Mouse (Mus musculus): Measurements from ENCODE around the gene Gipc1. TPM values are rescaled to one million over a fixed set of nuclear protein-coding genes. Genes with fewer than 3 reads are reported as not detected.

Gipc1 gene
- polyA plus RNA-seq, 1 experiment from 2014 or later: 47.0 TPM

- no peak overlapping the region for H3K4me3 ChIP-seq (ENCODE audit: low read depth, low read length)
- H3K4me1 ChIP-seq (ENCODE audit: control insufficient read depth, low read depth, low read length): peaks cover 10% of the 10 kb centered on the region
- H3K9ac ChIP-seq (ENCODE audit: low read depth, low read length): no peak overlapping the region
- ATAC-seq (ENCODE audit: low read depth): no peak
- no peak overlapping the region for H3K4me2 ChIP-seq (ENCODE audit: low read depth, low read length)
- 64% methylated on average over 2 of the region's 2 CpGs for WGBS (ENCODE audit: insufficient replicate concordance)
- H3K9me3 ChIP-seq (replicated peaks; ENCODE audit: control insufficient read depth, low read length): no peaks in the 10 kb centered on the region
- H3K27me3 ChIP-seq (ENCODE audit: control insufficient read depth, insufficient read depth, low read depth, low read length): no peaks in the 10 kb centered on the region
- no peak overlapping the region for H3K27ac ChIP-seq (ENCODE audit: low read length)
- peaks cover 10% of the 10 kb centered on the region for H3K36me3 ChIP-seq (ENCODE audit: control insufficient read depth, insufficient read depth)
These were observed 35.4 kb upstream of the Gipc1 start for GRCm38 (mm10) chr8:83617111-83617510.

- no peak overlapping the region for H3K4me3 ChIP-seq (ENCODE audit: low read depth, low read length)
- H3K4me2 ChIP-seq (ENCODE audit: low read depth, low read length): no peak overlapping the region
- H3K9ac ChIP-seq (ENCODE audit: low read depth, low read length): no peak overlapping the region
- ATAC-seq (ENCODE audit: low read depth): no peak
- H3K27me3 ChIP-seq (ENCODE audit: control insufficient read depth, insufficient read depth, low read depth, low read length): no peaks in the 10 kb centered on the region
- H3K27ac ChIP-seq (ENCODE audit: low read length): no peak overlapping the region
- H3K36me3 ChIP-seq (ENCODE audit: control insufficient read depth, insufficient read depth): peaks cover 1% of the 10 kb centered on the region; the same call in 1 of the 2 replicates
- 91% methylated on average over 2 of the region's 2 CpGs for WGBS (ENCODE audit: insufficient replicate concordance)
- H3K4me1 ChIP-seq (ENCODE audit: control insufficient read depth, low read depth, low read length): peaks cover 21% of the 10 kb centered on the region
- no peaks in the 10 kb centered on the region for H3K9me3 ChIP-seq (replicated peaks; ENCODE audit: control insufficient read depth, low read length)
These were observed 33.9 kb upstream of the Gipc1 start for GRCm38 (mm10) chr8:83618566-83618965.

- Histone ChIP-seq H3K27me3 (ENCODE audit: control insufficient read depth, insufficient read depth, low read depth, low read length) (no peaks in the 10 kb centered on the region), H3K9ac (ENCODE audit: low read depth, low read length) (no peak overlapping the region), H3K36me3 (ENCODE audit: control insufficient read depth, insufficient read depth) (no peaks in the 10 kb centered on the region), H3K9me3 (replicated peaks; ENCODE audit: control insufficient read depth, low read length) (no peaks in the 10 kb centered on the region), H3K4me3 (ENCODE audit: low read depth, low read length) (no peak overlapping the region), H3K4me1 (ENCODE audit: control insufficient read depth, low read depth, low read length) (peaks cover 31% of the 10 kb centered on the region), H3K27ac (ENCODE audit: low read length) (no peak overlapping the region), H3K4me2 (ENCODE audit: low read depth, low read length) (no peak overlapping the region)
- no peak for ATAC-seq (ENCODE audit: low read depth)
- 78% methylated on average over 9 of the region's 9 CpGs for WGBS (ENCODE audit: insufficient replicate concordance)
These were observed 32.8 kb upstream of the Gipc1 start for GRCm38 (mm10) chr8:83619568-83620285.

GRCm38 (mm10) chr8:83621691-83622388 is 30.6 kb upstream of the Gipc1 start:
- ATAC-seq (ENCODE audit: low read depth): no peak
- H3K27ac ChIP-seq (ENCODE audit: low read length): 0 out of 2 replicates have a peak overlapping the region, but pooled peaks have one; percentile 15
- H3K4me3 ChIP-seq (ENCODE audit: low read depth, low read length): peak overlapping the region; percentile 51
- no peaks in the 10 kb centered on the region for H3K27me3 ChIP-seq (ENCODE audit: control insufficient read depth, insufficient read depth, low read depth, low read length)
- WGBS (ENCODE audit: insufficient replicate concordance): 50% methylated on average over 15 of the region's 15 CpGs
- peak overlapping the region; percentile 63 for H3K9ac ChIP-seq (ENCODE audit: low read depth, low read length)
- peaks cover 49% of the 10 kb centered on the region for H3K4me1 ChIP-seq (ENCODE audit: control insufficient read depth, low read depth, low read length)
- no peaks in the 10 kb centered on the region for H3K9me3 ChIP-seq (replicated peaks; ENCODE audit: control insufficient read depth, low read length)
- peak overlapping the region; percentile 84 for H3K4me2 ChIP-seq (ENCODE audit: low read depth, low read length)
- no peaks in the 10 kb centered on the region for H3K36me3 ChIP-seq (ENCODE audit: control insufficient read depth, insufficient read depth)

- H3K27ac ChIP-seq (ENCODE audit: low read length): peak overlapping the region; percentile 77
These were observed 30.0 kb upstream of the Gipc1 start for GRCm38 (mm10) chr8:83622389-83622989.

GRCm38 (mm10) chr8:83623549-83623948 is 28.9 kb upstream of the Gipc1 start:
- ATAC-seq (ENCODE audit: low read depth): peak; percentile 33
- no peaks in the 10 kb centered on the region for H3K9me3 ChIP-seq (replicated peaks; ENCODE audit: control insufficient read depth, low read length)
- H3K9ac ChIP-seq (ENCODE audit: low read depth, low read length): no peak overlapping the region
- no peaks in the 10 kb centered on the region for H3K36me3 ChIP-seq (ENCODE audit: control insufficient read depth, insufficient read depth)
- H3K27ac ChIP-seq (ENCODE audit: low read length): peak overlapping the region; percentile 77
- peaks cover 49% of the 10 kb centered on the region for H3K4me1 ChIP-seq (ENCODE audit: control insufficient read depth, low read depth, low read length)
- no peak overlapping the region for H3K4me2 ChIP-seq (ENCODE audit: low read depth, low read length)
- H3K27me3 ChIP-seq (ENCODE audit: control insufficient read depth, insufficient read depth, low read depth, low read length): no peaks in the 10 kb centered on the region
- H3K4me3 ChIP-seq (ENCODE audit: low read depth, low read length): no peak overlapping the region
- 47% methylated on average over 7 of the region's 7 CpGs for WGBS (ENCODE audit: insufficient replicate concordance)

More at GRCm38 (mm10) chr8:83622389-83622989, 30.0 kb upstream of the Gipc1 start:
- H3K27me3 ChIP-seq (ENCODE audit: control insufficient read depth, insufficient read depth, low read depth, low read length): no peaks in the 10 kb centered on the region
- H3K9me3 ChIP-seq (replicated peaks; ENCODE audit: control insufficient read depth, low read length): no peaks in the 10 kb centered on the region
- ATAC-seq (ENCODE audit: low read depth): peak; percentile 83
- H3K9ac ChIP-seq (ENCODE audit: low read depth, low read length): peak overlapping the region; percentile 63
- peak overlapping the region; percentile 84 for H3K4me2 ChIP-seq (ENCODE audit: low read depth, low read length)
- H3K4me1 ChIP-seq (ENCODE audit: control insufficient read depth, low read depth, low read length): peaks cover 49% of the 10 kb centered on the region
- H3K36me3 ChIP-seq (ENCODE audit: control insufficient read depth, insufficient read depth): no peaks in the 10 kb centered on the region
- WGBS (ENCODE audit: insufficient replicate concordance): 2% methylated on average over 23 of the region's 23 CpGs
- H3K4me3 ChIP-seq (ENCODE audit: low read depth, low read length): peak overlapping the region; percentile 51

GRCm38 (mm10) chr8:83624739-83625138 is 27.7 kb upstream of the Gipc1 start:
- Histone ChIP-seq H3K4me1 (ENCODE audit: control insufficient read depth, low read depth, low read length) (peaks cover 49% of the 10 kb centered on the region), H3K9ac (ENCODE audit: low read depth, low read length) (no peak overlapping the region), H3K36me3 (ENCODE audit: control insufficient read depth, insufficient read depth) (no peaks in the 10 kb centered on the region), H3K4me2 (ENCODE audit: low read depth, low read length) (no peak overlapping the region), H3K27me3 (ENCODE audit: control insufficient read depth, insufficient read depth, low read depth, low read length) (no peaks in the 10 kb centered on the region), H3K9me3 (replicated peaks; ENCODE audit: control insufficient read depth, low read length) (no peaks in the 10 kb centered on the region), H3K4me3 (ENCODE audit: low read depth, low read length) (no peak overlapping the region), H3K27ac (ENCODE audit: low read length) (peak overlapping the region; percentile 33)
- no peak for ATAC-seq (ENCODE audit: low read depth)
- 42% methylated on average over 3 of the region's 3 CpGs for WGBS (ENCODE audit: insufficient replicate concordance)

- H3K4me2 ChIP-seq (ENCODE audit: low read depth, low read length): 0 out of 2 replicates have a peak overlapping the region, but pooled peaks have one; percentile 1
- no peaks in the 10 kb centered on the region for H3K36me3 ChIP-seq (ENCODE audit: control insufficient read depth, insufficient read depth)
- H3K4me1 ChIP-seq (ENCODE audit: control insufficient read depth, low read depth, low read length): peaks cover 49% of the 10 kb centered on the region
- H3K27me3 ChIP-seq (ENCODE audit: control insufficient read depth, insufficient read depth, low read depth, low read length): no peaks in the 10 kb centered on the region
- peak overlapping the region; percentile 65 for H3K27ac ChIP-seq (ENCODE audit: low read length)
- no peaks in the 10 kb centered on the region for H3K9me3 ChIP-seq (replicated peaks; ENCODE audit: control insufficient read depth, low read length)
- no peak overlapping the region for H3K4me3 ChIP-seq (ENCODE audit: low read depth, low read length)
- WGBS (ENCODE audit: insufficient replicate concordance): 54% methylated on average over 6 of the region's 6 CpGs
- ATAC-seq (ENCODE audit: low read depth): peak; percentile 79
- no peak overlapping the region for H3K9ac ChIP-seq (ENCODE audit: low read depth, low read length)
These were observed 26.7 kb upstream of the Gipc1 start for GRCm38 (mm10) chr8:83625676-83626299.
